Mouse (Mus musculus): ENCODE data around the gene Rflna. TPM values are rescaled to one million over a fixed set of nuclear protein-coding genes. Genes with fewer than 3 reads are reported as not detected.

Gene Rflna
- polyA plus RNA-seq (2015; fragmentation: Nextera tagmentation; extraction: Ambion mirVana): 4.5 and 6.8 TPM in 2 replicates

- no peaks in the 10 kb centered on the region for H3K36me3 ChIP-seq (ENCODE audit: insufficient read depth, low read length)
- H3K4me3 ChIP-seq (ENCODE audit: low read length): peak within 1 kb of the TSS; percentile 45
- 3% methylated on average over 29 of the region's 41 CpGs for WGBS
- no peak within 1 kb of the TSS for H3K27ac ChIP-seq (ENCODE audit: low read length)
- H3K4me2 ChIP-seq (replicated peaks; ENCODE audit: low read depth, low read length): peak within 1 kb of the TSS; percentile 63
- peak; percentile 81 for ATAC-seq (ENCODE audit: low FRiP score, low TSS enrichment)
- H3K27me3 ChIP-seq (ENCODE audit: insufficient read depth, low read length): peaks cover 6% of the 10 kb centered on the region
- H3K4me1 ChIP-seq (ENCODE audit: insufficient read depth, low read length): peaks cover 33% of the 10 kb centered on the region
- H3K9me3 ChIP-seq (ENCODE audit: low read length): no peaks in the 10 kb centered on the region
- peak within 1 kb of the TSS; percentile 54 for H3K9ac ChIP-seq (replicated peaks; ENCODE audit: low read length)
These were observed at the start of gene Rflna for GRCm38 (mm10) chr5:125002969-125003872. Gene Rflna, plus strand, starts transcription at chr5:125003221.

GRCm38 (mm10) chr5:124954404-124955305, 48.4 kb upstream of the Rflna start:
- Histone ChIP-seq H3K27me3 (ENCODE audit: insufficient read depth, low read length) (no peaks in the 10 kb centered on the region), H3K36me3 (ENCODE audit: insufficient read depth, low read length) (no peaks in the 10 kb centered on the region), H3K9ac (replicated peaks; ENCODE audit: low read length) (no peak overlapping the region), H3K9me3 (ENCODE audit: low read length) (peaks cover 4% of the 10 kb centered on the region), H3K4me1 (ENCODE audit: insufficient read depth, low read length) (0 out of 2 replicates have a peak, but pooled peaks cover 7% of the 10 kb centered on the region), H3K4me3 (ENCODE audit: low read length) (no peak overlapping the region), H3K4me2 (replicated peaks; ENCODE audit: low read depth, low read length) (no peak overlapping the region), H3K27ac (ENCODE audit: low read length) (peak overlapping the region; percentile 14)
- ATAC-seq (ENCODE audit: low FRiP score, low TSS enrichment): 0 out of 2 replicates have a peak, but pooled peaks have one; percentile 47
- WGBS: 54% methylated on average over 8 of the region's 8 CpGs

GRCm38 (mm10) chr5:124957491-124957890, 45.5 kb upstream of the Rflna start:
- H3K4me1 ChIP-seq (ENCODE audit: insufficient read depth, low read length): peaks cover 18% of the 10 kb centered on the region
- peaks cover 4% of the 10 kb centered on the region for H3K9me3 ChIP-seq (ENCODE audit: low read length)
- no peaks in the 10 kb centered on the region for H3K36me3 ChIP-seq (ENCODE audit: insufficient read depth, low read length)
- no peak for ATAC-seq (ENCODE audit: low FRiP score, low TSS enrichment)
- no peak overlapping the region for H3K4me2 ChIP-seq (replicated peaks; ENCODE audit: low read depth, low read length)
- no peak overlapping the region for H3K4me3 ChIP-seq (ENCODE audit: low read length)
- H3K9ac ChIP-seq (replicated peaks; ENCODE audit: low read length): no peak overlapping the region
- no peak overlapping the region for H3K27ac ChIP-seq (ENCODE audit: low read length)
- WGBS: 79% methylated on average over 5 of the region's 5 CpGs
- H3K27me3 ChIP-seq (ENCODE audit: insufficient read depth, low read length): no peaks in the 10 kb centered on the region

- WGBS: 94% methylated on average over 4 of the region's 4 CpGs
- H3K27ac ChIP-seq (ENCODE audit: low read length): no peak overlapping the region
- no peak overlapping the region for H3K9ac ChIP-seq (replicated peaks; ENCODE audit: low read length)
- H3K27me3 ChIP-seq (ENCODE audit: insufficient read depth, low read length): no peaks in the 10 kb centered on the region
- H3K36me3 ChIP-seq (ENCODE audit: insufficient read depth, low read length): no peaks in the 10 kb centered on the region
- H3K4me1 ChIP-seq (ENCODE audit: insufficient read depth, low read length): peaks cover 23% of the 10 kb centered on the region
- no peak overlapping the region for H3K4me2 ChIP-seq (replicated peaks; ENCODE audit: low read depth, low read length)
- ATAC-seq (ENCODE audit: low FRiP score, low TSS enrichment): no peak
- H3K4me3 ChIP-seq (ENCODE audit: low read length): no peak overlapping the region
- H3K9me3 ChIP-seq (ENCODE audit: low read length): peaks cover 4% of the 10 kb centered on the region
These were observed 43.9 kb upstream of the Rflna start for GRCm38 (mm10) chr5:124959099-124959498.

GRCm38 (mm10) chr5:124960131-124960901, 42.7 kb upstream of the Rflna start:
- Histone ChIP-seq H3K36me3 (ENCODE audit: insufficient read depth, low read length) (no peaks in the 10 kb centered on the region), H3K4me3 (ENCODE audit: low read length) (no peak overlapping the region), H3K4me2 (replicated peaks; ENCODE audit: low read depth, low read length) (peak overlapping the region; percentile 21), H3K9me3 (ENCODE audit: low read length) (peaks cover 4% of the 10 kb centered on the region), H3K27ac (ENCODE audit: low read length) (peak overlapping the region; percentile 89), H3K9ac (replicated peaks; ENCODE audit: low read length) (peak overlapping the region; percentile 29; the same call in 1 of the 2 replicates), H3K27me3 (ENCODE audit: insufficient read depth, low read length) (no peaks in the 10 kb centered on the region), H3K4me1 (ENCODE audit: insufficient read depth, low read length) (peaks cover 23% of the 10 kb centered on the region)
- WGBS: 21% methylated on average over 18 of the region's 18 CpGs
- peak; percentile 66 for ATAC-seq (ENCODE audit: low FRiP score, low TSS enrichment)

- H3K27me3 ChIP-seq (ENCODE audit: insufficient read depth, low read length): no peaks in the 10 kb centered on the region
- H3K4me1 ChIP-seq (ENCODE audit: insufficient read depth, low read length): peaks cover 23% of the 10 kb centered on the region
- H3K9me3 ChIP-seq (ENCODE audit: low read length): peaks cover 4% of the 10 kb centered on the region
- H3K4me3 ChIP-seq (ENCODE audit: low read length): no peak overlapping the region
- ATAC-seq (ENCODE audit: low FRiP score, low TSS enrichment): no peak
- H3K4me2 ChIP-seq (replicated peaks; ENCODE audit: low read depth, low read length): no peak overlapping the region
- WGBS: 76% methylated on average over 8 of the region's 8 CpGs
- H3K36me3 ChIP-seq (ENCODE audit: insufficient read depth, low read length): no peaks in the 10 kb centered on the region
- H3K27ac ChIP-seq (ENCODE audit: low read length): no peak overlapping the region
- H3K9ac ChIP-seq (replicated peaks; ENCODE audit: low read length): no peak overlapping the region
These were observed 41.6 kb upstream of the Rflna start for GRCm38 (mm10) chr5:124961433-124961832.

GRCm38 (mm10) chr5:124962761-124963160, 40.3 kb upstream of the Rflna start:
- H3K27ac ChIP-seq (ENCODE audit: low read length): no peak overlapping the region
- no peak overlapping the region; the same call in 1 of the 2 replicates for H3K9ac ChIP-seq (replicated peaks; ENCODE audit: low read length)
- no peak overlapping the region for H3K4me2 ChIP-seq (replicated peaks; ENCODE audit: low read depth, low read length)
- WGBS: 60% methylated on average over 7 of the region's 7 CpGs
- no peaks in the 10 kb centered on the region for H3K36me3 ChIP-seq (ENCODE audit: insufficient read depth, low read length)
- ATAC-seq (ENCODE audit: low FRiP score, low TSS enrichment): no peak
- H3K9me3 ChIP-seq (ENCODE audit: low read length): peaks cover 4% of the 10 kb centered on the region
- H3K27me3 ChIP-seq (ENCODE audit: insufficient read depth, low read length): no peaks in the 10 kb centered on the region
- peaks cover 26% of the 10 kb centered on the region for H3K4me1 ChIP-seq (ENCODE audit: insufficient read depth, low read length)
- no peak overlapping the region for H3K4me3 ChIP-seq (ENCODE audit: low read length)

GRCm38 (mm10) chr5:124963806-124964672, 39.0 kb upstream of the Rflna start:
- Histone ChIP-seq H3K9ac (replicated peaks; ENCODE audit: low read length) (peak overlapping the region; percentile 47), H3K4me2 (replicated peaks; ENCODE audit: low read depth, low read length) (peak overlapping the region; percentile 42), H3K9me3 (ENCODE audit: low read length) (peaks cover 4% of the 10 kb centered on the region), H3K4me1 (ENCODE audit: insufficient read depth, low read length) (peaks cover 26% of the 10 kb centered on the region), H3K4me3 (ENCODE audit: low read length) (peak overlapping the region; percentile 7; the same call in 1 of the 2 replicates), H3K27me3 (ENCODE audit: insufficient read depth, low read length) (no peaks in the 10 kb centered on the region), H3K27ac (ENCODE audit: low read length) (peak overlapping the region; percentile 48), H3K36me3 (ENCODE audit: insufficient read depth, low read length) (no peaks in the 10 kb centered on the region)
- 40% methylated on average over 22 of the region's 22 CpGs for WGBS
- peak; percentile 33 for ATAC-seq (ENCODE audit: low FRiP score, low TSS enrichment)

Measured in kidney, embryonic 16.5 days (tissue).